Mouse (Mus musculus) kidney, postnatal 0 days (tissue): ENCODE results near the gene Lekr1. TPM values are rescaled to one million over a fixed set of nuclear protein-coding genes. Genes with fewer than 3 reads are reported as not detected.

Experiments used
- ATAC-seq: fragments of 200-750 bp; cut with Nextera tagmentation; replicated peaks from 2 replicates; pipeline ENCODE4 v1.8.0; 2017; ENCODE audit warnings: low read depth, moderate number of reproducible peaks, moderate TSS enrichment, moderate library complexity; ENCODE audit not compliant: low FRiP score
- DNase-seq: peaks from one replicate; pipeline ENCODE4 v3.0.0-alpha.2; 2016; ENCODE audit warnings: low spot score
- H3K27ac ChIP-seq: fragments of 300-500 bp; sonication (generic); 2 replicates; pipeline ENCODE4 v1.5.1; 2014; ENCODE audit warnings: mild to moderate bottlenecking
- H3K27me3 ChIP-seq: fragments of 300-500 bp; sonication (generic); 2 replicates; pipeline ENCODE4 v1.6.1; 2014; ENCODE audit warnings: low read length, mixed read lengths; ENCODE audit not compliant: insufficient read depth
- H3K36me3 ChIP-seq: fragments of 300-500 bp; sonication (generic); 2 replicates; pipeline ENCODE4 v1.6.1; 2014; ENCODE audit warnings: low read length, mixed read lengths; ENCODE audit not compliant: insufficient read depth
- H3K4me1 ChIP-seq: fragments of 300-500 bp; sonication (generic); replicated peaks from 2 replicates; pipeline ENCODE4 v1.6.1; 2014; ENCODE audit warnings: antibody characterized with exemption, low read length, mixed read lengths; ENCODE audit not compliant: insufficient read depth
- H3K4me2 ChIP-seq: fragments of 300-500 bp; sonication (generic); 2 replicates; pipeline ENCODE4 v1.6.1; 2014; ENCODE audit warnings: mild to moderate bottlenecking, low read length, moderate library complexity, mixed read lengths
- H3K4me3 ChIP-seq: fragments of 300-500 bp; sonication (generic); replicated peaks from 2 replicates; pipeline ENCODE4 v1.5.1; 2014; ENCODE audit warnings: low read depth, low read length
- H3K9ac ChIP-seq: fragments of 300-500 bp; sonication (generic); 2 replicates; pipeline ENCODE4 v1.6.1; 2014; ENCODE audit warnings: low read depth, low read length
- H3K9me3 ChIP-seq: fragments of 300-500 bp; sonication (generic); replicated peaks from 2 replicates; pipeline ENCODE4 v1.6.1; 2016; ENCODE audit warnings: low read length, inconsistent platforms, mixed read lengths
- CTCF ChIP-seq: IDR thresholded peaks from 2 replicates; pipeline ENCODE4 v1.5.1; 2016; ENCODE audit warnings: antibody characterized with exemption, low read depth, mild to moderate bottlenecking, moderate library complexity
- WGBS: fragments of 180-500 bp; shearing (Covaris S2); extraction: QIAGEN DNeasy Blood & Tissue Kit; methylation state at CpG from one replicate; pipeline ENCODE4 v1.1.7; 2014; 5-methylcytosine and 5-hydroxymethylcytosine counted together
- microRNA-seq: library from miRNA; unstranded; fragments of <30 nt; microRNA quantifications from one replicate; pipeline ENCODE4, GENCODE M21; 2016
- polyA plus RNA-seq: library from polyadenylated mRNA; unstranded; fragments of >200 nt; fragmentation: Nextera tagmentation; extraction: Ambion mirVana; gene quantifications from 2 replicates; pipeline ENCODE4 v1.2.1, GENCODE M21; 2015

The Lekr1 gene
- polyA plus RNA-seq, 1 experiment from 2014 or later: 6.9 TPM

- Histone ChIP-seq H3K9ac (no peak overlapping the region), H3K4me2 (peak overlapping the region; percentile 23; the same call in 1 of the 2 replicates), H3K9me3 (no peaks in the 10 kb centered on the region), H3K4me1 (peaks cover 6% of the 10 kb centered on the region), H3K27ac (no peak overlapping the region), H3K27me3 (no peaks in the 10 kb centered on the region), H3K36me3 (no peaks in the 10 kb centered on the region), H3K4me3 (no peak overlapping the region)
- no peak for DNase-seq
- no peak for ATAC-seq
- no peak for TF ChIP-seq CTCF
- WGBS: 66% methylated on average over 16 of the region's 16 CpGs
Observed at GRCm38 (mm10) chr3:65863762-65864377, 197.8 kb downstream of the Lekr1 start.

GRCm38 (mm10) chr3:65868931-65869330 is 202.9 kb downstream of the Lekr1 start:
- H3K9me3 ChIP-seq: no peaks in the 10 kb centered on the region
- peaks cover 4% of the 10 kb centered on the region; the same call in 1 of the 2 replicates for H3K4me1 ChIP-seq
- no peak overlapping the region for H3K27ac ChIP-seq
- H3K9ac ChIP-seq: no peak overlapping the region
- no peaks in the 10 kb centered on the region for H3K36me3 ChIP-seq
- 78% methylated on average over 8 of the region's 8 CpGs for WGBS
- no peak for TF ChIP-seq CTCF
- ATAC-seq: no peak
- no peak overlapping the region for H3K4me3 ChIP-seq
- H3K27me3 ChIP-seq: no peaks in the 10 kb centered on the region
- no peak overlapping the region for H3K4me2 ChIP-seq
- no peak for DNase-seq

GRCm38 (mm10) chr3:65869724-65870123 is 203.7 kb downstream of the Lekr1 start:
- Histone ChIP-seq H3K27ac (no peak overlapping the region), H3K4me1 (peaks cover 4% of the 10 kb centered on the region; the same call in 1 of the 2 replicates), H3K9ac (no peak overlapping the region), H3K4me3 (no peak overlapping the region), H3K27me3 (no peaks in the 10 kb centered on the region), H3K36me3 (no peaks in the 10 kb centered on the region), H3K4me2 (no peak overlapping the region), H3K9me3 (no peaks in the 10 kb centered on the region)
- ATAC-seq: no peak
- DNase-seq: no peak
- WGBS: 77% methylated on average over 6 of the region's 6 CpGs
- no peak for TF ChIP-seq CTCF

- no peak overlapping the region for H3K4me3 ChIP-seq
- DNase-seq: peak; percentile 67
- H3K27ac ChIP-seq: peak overlapping the region; percentile 54
- 0 out of 2 replicates have a peak overlapping the region, but pooled peaks have one; percentile 19 for H3K9ac ChIP-seq
- peak; percentile 89 for ATAC-seq
- WGBS: 15% methylated on average over 12 of the region's 12 CpGs
- H3K4me2 ChIP-seq: no peak overlapping the region
- no peak for TF ChIP-seq CTCF
- no peaks in the 10 kb centered on the region for H3K36me3 ChIP-seq
- H3K27me3 ChIP-seq: no peaks in the 10 kb centered on the region
- H3K9me3 ChIP-seq: no peaks in the 10 kb centered on the region
- H3K4me1 ChIP-seq: peaks cover 4% of the 10 kb centered on the region; the same call in 1 of the 2 replicates
Observed at GRCm38 (mm10) chr3:65871188-65871603, 205.2 kb downstream of the Lekr1 start.

GRCm38 (mm10) chr3:65871609-65872272 is 205.7 kb downstream of the Lekr1 start:
- 40% methylated on average over 10 of the region's 10 CpGs for WGBS
- Histone ChIP-seq H3K4me1 (peaks cover 4% of the 10 kb centered on the region; the same call in 1 of the 2 replicates), H3K4me2 (no peak overlapping the region), H3K27me3 (no peaks in the 10 kb centered on the region), H3K4me3 (no peak overlapping the region), H3K36me3 (no peaks in the 10 kb centered on the region), H3K9ac (no peak overlapping the region), H3K27ac (peak overlapping the region; percentile 54; the same call in 1 of the 2 replicates), H3K9me3 (no peaks in the 10 kb centered on the region)
- TF ChIP-seq CTCF: no peak
- ATAC-seq (no peak), DNase-seq (no peak)

GRCm38 (mm10) chr3:65873093-65873830 is 207.2 kb downstream of the Lekr1 start:
- Histone ChIP-seq H3K9me3 (no peaks in the 10 kb centered on the region), H3K36me3 (no peaks in the 10 kb centered on the region), H3K9ac (no peak overlapping the region), H3K4me1 (peaks cover 4% of the 10 kb centered on the region; the same call in 1 of the 2 replicates), H3K27me3 (no peaks in the 10 kb centered on the region), H3K4me3 (no peak overlapping the region), H3K27ac (no peak overlapping the region), H3K4me2 (no peak overlapping the region)
- peak; percentile 10 for DNase-seq
- no peak for TF ChIP-seq CTCF
- 63% methylated on average over 13 of the region's 13 CpGs for WGBS
- no peak for ATAC-seq

Small RNAs within 50 kb of the gene (microRNA-seq; reads per million reads assigned to microRNA genes)
- gene Mir8120: not detected

Other genes starting within 250 kb of the Lekr1 start
- gene Tiparp, start 137.8 kb upstream of the Lekr1 start, polyA plus RNA-seq: 17.5 and 21.3 TPM in 2 replicates